Mouse (Mus musculus) common myeloid progenitor, adult 5-6 weeks (primary cell): ENCODE results near the gene Fgf9. TPM values are rescaled to one million over a fixed set of nuclear protein-coding genes. Genes with fewer than 3 reads are reported as not detected.

ENCODE experiments used
- ATAC-seq: replicated peaks from 2 replicates; pipeline ENCODE4 v1.8.0; 2016; ENCODE audit warnings: low read depth, mild to moderate bottlenecking, moderate TSS enrichment, inconsistent platforms; ENCODE audit not compliant: poor library complexity, severe bottlenecking
- total RNA-seq: library from RNA; stranded (forward); fragments of 200-1000, 187-1606 nt; gene quantifications from 2 replicates; pipeline ENCODE4 v1.2.3, GENCODE M21; 2017

Gene Fgf9
- 0.69 TPM in 1 of 2 replicates, not detected in the other for total RNA-seq

DNA sequence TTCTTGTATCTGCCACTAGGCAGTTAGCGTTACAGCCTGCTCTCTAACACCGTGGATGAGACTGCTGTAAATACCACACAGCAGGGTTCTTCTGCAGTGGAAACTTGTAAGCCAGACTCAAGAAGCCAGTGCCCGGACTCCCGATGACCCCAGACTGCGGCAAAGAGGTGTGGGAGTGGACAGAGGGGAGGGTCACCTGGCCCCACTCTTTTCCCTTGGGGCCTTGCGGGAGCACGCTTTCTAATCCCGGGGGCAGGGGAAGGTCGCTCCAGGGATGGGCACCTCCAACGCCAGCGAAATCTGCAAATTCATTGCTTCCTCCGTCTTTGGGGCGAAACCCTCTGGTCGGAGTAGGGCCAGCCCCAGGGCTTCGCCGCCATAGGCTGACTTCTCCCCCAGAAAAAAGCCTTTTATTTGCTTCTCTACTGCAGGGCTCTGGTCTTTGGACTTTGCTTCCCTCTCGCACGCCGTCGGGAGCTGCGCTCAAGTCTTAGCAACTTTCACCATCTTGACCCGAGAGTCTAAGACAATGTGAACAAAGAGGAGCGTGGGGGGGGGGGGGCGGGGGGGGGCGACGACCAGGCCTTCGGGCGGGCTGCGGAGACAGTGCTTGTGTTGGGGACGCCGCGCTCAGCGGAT lies at the start of gene Fgf9:
TSS of gene Fgf9 (plus strand) at position 67 of the 639 bp plus-strand sequence.
- peak; percentile 39 for ATAC-seq

GRCm38 (mm10) chr14:58034567-58034966 lies 35.8 kb upstream of the Fgf9 start:
- ATAC-seq: 0 out of 2 replicates have a peak, but pooled peaks have one; percentile 42

GRCm38 (mm10) chr14:58036174-58036573 lies 34.2 kb upstream of the Fgf9 start:
- no peak for ATAC-seq

- ATAC-seq: no peak
Measured at GRCm38 (mm10) chr14:58046639-58047284, 23.6 kb upstream of the Fgf9 start.

GRCm38 (mm10) chr14:58050691-58051090 lies 19.7 kb upstream of the Fgf9 start:
- ATAC-seq: no peak

DNA sequence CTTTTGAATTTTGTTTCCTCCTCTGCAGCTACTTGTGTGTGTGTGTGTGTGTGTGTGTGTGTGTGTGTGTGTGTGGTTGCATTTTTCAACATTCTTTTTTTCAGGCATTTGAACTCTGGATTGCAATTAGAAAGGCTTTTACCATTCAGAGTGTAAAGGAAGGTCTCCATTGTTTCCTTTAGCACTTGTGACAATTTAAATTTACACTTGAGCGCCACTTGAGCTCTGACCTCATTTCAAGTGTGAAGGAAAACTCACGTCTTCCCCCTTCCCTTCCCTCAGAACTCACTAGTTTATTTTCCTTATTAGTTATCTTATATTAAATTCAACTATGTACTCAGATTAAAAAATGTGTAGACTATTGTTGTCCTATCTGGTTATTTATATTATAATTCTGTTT lies 2.8 kb upstream of the Fgf9 start:
- no peak for ATAC-seq

DNA sequence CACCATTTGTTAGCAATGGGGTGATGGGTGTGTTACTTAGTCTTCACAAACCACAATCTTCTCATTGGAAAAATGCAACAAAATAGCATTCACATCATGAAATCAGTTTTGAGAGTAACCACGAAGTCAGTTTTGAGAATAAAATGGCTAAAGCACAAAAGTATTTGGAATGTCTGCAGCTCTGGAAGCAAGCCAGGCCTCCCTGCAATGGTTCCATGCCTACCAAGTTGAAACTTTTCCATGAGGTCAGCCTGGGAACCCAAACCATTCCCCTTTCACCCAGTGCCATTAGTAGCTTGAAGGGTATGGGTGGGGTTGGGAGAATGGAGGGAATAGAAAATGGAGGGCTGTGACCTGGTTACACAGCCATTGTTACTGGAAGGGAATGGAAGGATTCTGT lies 1.7 kb upstream of the Fgf9 start:
- no peak for ATAC-seq

- ATAC-seq: no peak
Measured at GRCm38 (mm10) chr14:58069927-58070326, 420 bp upstream of the Fgf9 start.

DNA sequence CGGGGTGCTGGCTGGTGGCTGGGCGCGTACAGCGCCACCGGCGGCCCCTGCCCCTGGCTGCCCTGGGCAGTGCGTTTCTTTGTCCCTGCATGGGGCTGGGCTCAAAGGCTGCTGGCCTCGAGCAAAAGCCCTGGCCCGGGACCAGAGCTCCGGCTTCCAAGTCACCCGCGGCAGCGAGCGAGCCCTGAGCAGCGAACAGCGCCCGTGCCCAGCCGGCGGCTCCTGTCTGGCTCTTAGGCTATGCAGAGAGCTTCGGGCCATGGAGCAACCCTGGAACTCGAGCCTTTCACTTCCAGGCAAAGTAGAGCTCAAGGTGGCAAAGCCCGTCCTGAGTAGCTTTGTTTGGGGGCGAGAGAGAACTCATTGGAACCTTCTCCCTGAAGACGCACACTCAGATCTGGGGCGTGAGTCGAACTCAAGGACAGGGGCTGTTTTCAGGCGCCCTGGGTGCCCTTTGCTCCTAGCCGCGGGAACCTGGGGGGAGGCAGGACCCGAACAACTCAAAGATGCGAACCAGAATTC lies 834 bp downstream of the Fgf9 start:
- no peak for ATAC-seq

DNA sequence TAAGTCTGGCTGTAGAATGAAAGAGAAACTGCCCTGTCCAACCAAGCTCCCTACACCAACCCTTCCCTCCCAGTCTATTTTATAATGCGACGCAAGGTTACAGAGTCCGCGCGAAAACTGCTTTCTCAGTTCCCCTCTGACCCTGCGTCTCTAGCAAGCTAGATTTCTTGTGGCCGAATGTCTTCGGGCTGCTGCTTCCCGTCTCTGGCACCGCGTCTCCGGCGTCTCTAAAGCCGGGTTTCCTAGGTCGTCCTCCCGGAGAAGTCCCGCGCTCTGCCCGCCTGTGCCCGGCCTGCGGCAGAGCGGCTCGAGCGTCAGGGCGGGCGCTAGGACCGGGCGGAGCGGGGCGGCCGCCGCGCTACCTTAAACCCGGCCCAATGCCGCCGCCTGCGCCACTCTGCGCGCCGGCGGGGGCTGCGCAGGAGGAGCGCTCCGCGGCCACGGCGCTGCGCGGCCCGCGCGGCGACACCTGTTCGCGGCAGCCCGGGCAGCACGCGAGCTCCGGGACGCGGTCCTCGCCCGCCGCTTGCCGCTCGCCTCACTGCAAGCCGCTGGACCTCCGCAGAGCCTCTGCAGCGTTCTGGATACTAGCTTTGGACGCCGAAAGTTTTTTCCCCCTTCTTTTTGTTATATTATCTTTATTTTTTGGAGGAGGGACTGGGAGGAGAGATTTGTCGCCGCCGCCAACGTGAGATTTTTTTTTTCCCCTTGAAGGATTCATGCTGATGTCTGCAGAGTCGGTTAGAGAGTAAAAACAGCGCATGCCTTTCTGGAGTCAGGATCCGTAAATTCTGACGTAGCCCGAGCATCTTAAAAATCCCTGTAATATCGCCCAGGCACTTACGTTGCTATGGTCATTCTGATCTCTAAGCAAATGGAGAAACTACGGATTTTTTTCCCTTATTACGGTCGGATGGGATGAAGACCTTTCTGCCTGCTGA lies 1.8 kb downstream of the Fgf9 start:
- ATAC-seq: peak; percentile 46

- no peak for ATAC-seq
Measured at GRCm38 (mm10) chr14:58072771-58073501, 2.6 kb downstream of the Fgf9 start.

- ATAC-seq: no peak
Measured at GRCm38 (mm10) chr14:58073936-58074335, 3.6 kb downstream of the Fgf9 start.

DNA sequence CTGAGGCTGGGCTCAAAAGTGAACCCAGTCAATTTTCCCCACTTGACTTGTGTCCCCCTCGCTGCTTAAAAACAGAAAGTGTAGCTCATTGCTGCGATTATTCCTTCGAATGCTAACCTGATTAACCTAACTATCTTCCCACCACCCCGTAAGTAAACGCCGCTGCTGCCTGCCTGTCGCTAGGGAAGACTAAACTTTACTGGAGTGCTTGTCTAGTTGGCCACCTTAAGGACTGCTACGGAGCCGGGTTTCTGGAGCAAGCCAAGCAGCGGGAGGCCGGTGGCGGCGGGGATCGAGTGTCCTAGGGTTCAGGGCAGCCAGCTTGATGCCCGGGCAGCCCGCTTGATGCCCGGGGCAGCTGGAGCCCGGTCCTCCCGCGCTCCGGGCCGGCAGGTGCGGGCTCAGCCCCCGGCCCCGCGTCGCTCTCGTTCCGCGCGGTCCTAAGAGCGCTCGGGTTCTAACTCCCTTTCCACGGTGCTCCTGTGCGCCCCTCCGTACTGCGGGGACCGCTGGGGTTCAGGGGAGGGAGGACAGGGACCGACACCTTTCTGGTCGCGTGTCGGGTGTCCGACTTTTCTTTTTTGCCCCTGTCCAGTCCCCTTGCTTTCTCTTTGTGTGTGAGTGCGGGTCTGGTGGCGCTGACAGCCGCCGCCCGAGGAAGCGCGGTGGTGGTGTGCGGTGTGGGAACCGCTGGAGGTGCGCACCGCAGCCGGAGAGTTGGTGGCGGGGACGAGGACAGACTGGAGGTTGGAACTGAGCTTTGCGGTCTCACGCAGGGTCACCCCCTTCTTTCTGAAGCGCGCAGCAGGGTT lies 4.5 kb downstream of the Fgf9 start:
- ATAC-seq: no peak

DNA sequence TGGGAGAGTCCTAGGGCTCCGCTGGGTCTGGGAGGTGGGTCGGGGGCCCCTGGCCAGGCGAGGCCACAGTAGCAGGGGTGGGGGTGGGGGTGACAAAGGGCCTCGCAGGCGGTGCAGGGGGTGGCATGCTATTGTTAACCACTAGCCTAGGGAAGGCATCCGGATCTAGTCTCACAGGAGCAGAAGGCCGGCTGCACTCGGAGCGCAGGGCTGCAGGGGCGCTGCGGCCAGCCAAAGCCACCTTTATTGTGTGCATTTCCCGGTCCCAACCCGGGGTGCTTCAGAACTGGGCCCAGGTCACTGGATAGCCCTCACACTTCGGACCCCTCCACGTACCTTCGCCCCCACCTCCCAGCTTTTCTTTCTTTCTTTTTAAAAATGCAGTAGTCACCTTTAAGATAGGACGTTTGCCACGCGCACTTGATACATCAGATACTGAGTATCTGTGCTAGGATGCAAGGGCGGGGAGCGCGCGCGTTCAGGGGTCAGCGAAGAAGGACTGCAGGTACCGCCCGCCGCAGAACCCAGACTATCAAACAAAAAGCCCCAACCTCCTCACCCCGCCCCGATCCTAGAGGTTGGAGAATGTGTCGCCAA lies 5.2 kb downstream of the Fgf9 start:
- no peak for ATAC-seq

DNA sequence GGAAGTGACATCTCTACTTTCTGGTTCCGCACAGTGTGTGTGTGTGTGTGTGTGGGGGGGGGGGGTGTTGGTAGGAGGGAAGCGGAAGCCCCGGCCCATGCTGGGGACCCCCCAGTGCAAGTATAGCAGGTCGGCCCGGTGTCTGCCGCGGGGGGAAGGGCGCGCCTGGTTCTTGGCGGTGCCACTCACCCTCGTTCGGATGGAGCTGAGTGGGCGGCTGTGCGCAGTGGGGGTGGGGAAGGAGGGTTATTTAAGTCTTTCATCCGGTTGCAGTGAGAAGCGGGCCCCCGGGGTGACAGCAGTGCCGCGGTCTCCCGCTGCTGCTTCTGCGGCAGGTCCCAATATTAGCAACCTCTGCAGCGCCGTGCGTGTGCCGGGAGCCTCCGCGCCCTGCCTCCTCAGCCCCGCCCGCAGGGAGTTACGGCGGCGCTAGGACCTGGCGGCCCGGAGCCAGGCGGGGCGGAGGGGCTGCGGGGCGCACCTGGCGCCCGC lies 5.7 kb downstream of the Fgf9 start:
- peak; percentile 23; the same call in 1 of the 2 replicates for ATAC-seq

DNA sequence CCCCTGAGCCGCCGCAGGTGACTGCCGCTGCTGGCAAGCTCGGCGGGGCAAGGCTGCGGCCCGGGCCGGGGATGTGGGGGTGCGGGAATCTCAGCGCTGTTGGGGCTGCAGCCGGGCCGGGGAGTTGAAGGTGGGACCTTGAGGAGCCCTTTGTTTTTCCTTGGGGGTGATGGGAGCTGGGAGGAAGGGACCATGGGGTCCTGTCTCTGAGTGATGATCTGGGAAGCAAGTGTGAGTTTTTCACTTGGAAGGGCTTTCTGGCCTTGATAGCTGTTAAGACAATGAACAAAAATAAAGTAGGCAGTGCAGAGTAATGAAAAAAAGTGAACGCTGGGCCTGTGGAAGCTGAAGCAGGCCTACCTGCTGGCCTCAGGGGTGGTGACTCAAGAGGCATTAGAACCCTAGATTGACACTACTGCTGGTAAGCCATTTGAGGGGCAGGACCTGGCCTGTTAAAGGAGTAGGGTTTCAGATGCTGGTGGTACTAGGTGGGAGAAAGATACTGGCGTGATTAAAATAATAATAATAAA lies 6.4 kb downstream of the Fgf9 start:
- ATAC-seq: no peak

GRCm38 (mm10) chr14:58079471-58079870 lies 9.1 kb downstream of the Fgf9 start:
- ATAC-seq: no peak

- ATAC-seq: no peak
Measured at GRCm38 (mm10) chr14:58081955-58082354, 11.6 kb downstream of the Fgf9 start.
